Mouse (Mus musculus) embryonic fibroblast, embryonic 13.5 days (primary cell): Measurements from ENCODE around the gene Tgm4. TPM values are rescaled to one million over a fixed set of nuclear protein-coding genes. Genes with fewer than 3 reads are reported as not detected.
A peak's percentile ranks its signal among the peaks of the same experiment; 100 is the strongest.

Experiments used
- H3K27ac ChIP-seq: 2 replicates; pipeline ENCODE4 v1.5.1; 2012; ENCODE audit warnings: low read length, control low read depth, inconsistent platforms; ENCODE audit not compliant: insufficient read depth
- H3K4me1 ChIP-seq: 2 replicates; pipeline ENCODE4 v1.6.1; 2011; ENCODE audit warnings: low read length; ENCODE audit not compliant: control insufficient read depth, insufficient read depth
- H3K4me3 ChIP-seq: 2 replicates; pipeline ENCODE4 v1.5.1; 2011; ENCODE audit warnings: mild to moderate bottlenecking, control low read depth, low read length; ENCODE audit not compliant: insufficient read depth
- CTCF ChIP-seq: IDR thresholded peaks from 2 replicates; pipeline ENCODE4 v1.5.1; 2011; ENCODE audit warnings: mild to moderate bottlenecking, control low read depth, low read length, moderate library complexity, borderline replicate concordance; ENCODE audit not compliant: insufficient read depth
- POLR2A ChIP-seq: IDR thresholded peaks from 2 replicates; pipeline ENCODE4 v1.6.1; 2011; ENCODE audit warnings: low read depth, mild to moderate bottlenecking, control low read depth, low read length, moderate library complexity
- polyA plus RNA-seq: library from polyadenylated mRNA; stranded (reverse); fragments of >200 nt; gene quantifications from 2 replicates; pipeline ENCODE4 v1.2.4, GENCODE M21; 2011; ENCODE audit warnings: low read depth; ENCODE audit not compliant: missing spikeins, insufficient read length

Gene Tgm4
- polyA plus RNA-seq, result not detected in 2 replicates

- H3K4me1 ChIP-seq, result no peaks in the 10 kb centered on the region
- no peak within 1 kb of the TSS for H3K27ac ChIP-seq
- no peak within 1 kb of the TSS for H3K4me3 ChIP-seq
- no peak for TF ChIP-seq POLR2A
- TF ChIP-seq CTCF, result no peak
Observed at GRCm38 (mm10) chr9:123034426-123034825, at the start of gene Tgm4. TSS of gene Tgm4 (plus strand) at chr9:123034726.

DNA sequence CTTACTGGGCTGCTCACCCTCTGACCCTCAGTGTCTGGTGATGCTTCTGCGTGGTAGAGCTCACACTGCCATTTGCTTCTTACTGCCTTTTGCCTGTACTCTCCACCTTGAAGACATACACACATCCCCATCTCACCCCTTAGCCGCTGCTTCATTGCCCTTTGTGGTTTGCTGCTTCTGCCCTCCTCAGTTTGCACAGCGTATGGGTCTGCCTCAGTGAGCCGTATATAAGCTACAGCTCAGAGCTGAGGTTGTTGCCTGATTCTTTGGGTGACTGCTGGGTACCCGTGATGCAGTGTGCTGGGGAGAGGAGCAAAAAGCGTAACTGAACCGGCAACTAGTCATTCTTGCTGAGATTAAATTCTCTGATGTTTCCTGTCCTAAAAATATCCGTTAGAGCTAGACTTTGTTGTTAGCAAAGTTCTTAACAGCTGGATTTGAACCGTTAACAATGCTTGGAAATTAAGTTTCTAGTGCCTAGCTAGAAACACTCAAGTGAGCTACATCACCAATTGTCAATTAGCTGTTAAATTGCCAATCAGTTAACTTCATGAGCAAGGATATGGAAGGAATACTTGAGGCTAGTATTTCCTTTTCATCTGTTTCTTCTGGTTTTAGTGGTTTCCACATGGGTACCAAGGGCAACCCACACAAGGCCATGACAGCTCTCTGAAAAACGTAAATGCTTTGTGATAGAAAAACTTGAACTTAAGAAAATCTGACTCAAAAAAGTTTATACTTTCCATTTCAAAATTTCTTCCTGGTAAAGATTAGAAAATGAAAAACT, 35.9 kb upstream of the Tgm4 start:
- Histone ChIP-seq H3K4me1 (no peaks in the 10 kb centered on the region), H3K4me3 (no peak overlapping the region), H3K27ac (no peak overlapping the region)
- TF ChIP-seq POLR2A (no peak), CTCF (no peak)

- H3K4me1 ChIP-seq, result no peaks in the 10 kb centered on the region
- TF ChIP-seq POLR2A (no peak), CTCF (no peak)
- no peak overlapping the region for H3K27ac ChIP-seq
- H3K4me3 ChIP-seq, result no peak overlapping the region
Observed at GRCm38 (mm10) chr9:122999193-122999586, 35.3 kb upstream of the Tgm4 start.

DNA sequence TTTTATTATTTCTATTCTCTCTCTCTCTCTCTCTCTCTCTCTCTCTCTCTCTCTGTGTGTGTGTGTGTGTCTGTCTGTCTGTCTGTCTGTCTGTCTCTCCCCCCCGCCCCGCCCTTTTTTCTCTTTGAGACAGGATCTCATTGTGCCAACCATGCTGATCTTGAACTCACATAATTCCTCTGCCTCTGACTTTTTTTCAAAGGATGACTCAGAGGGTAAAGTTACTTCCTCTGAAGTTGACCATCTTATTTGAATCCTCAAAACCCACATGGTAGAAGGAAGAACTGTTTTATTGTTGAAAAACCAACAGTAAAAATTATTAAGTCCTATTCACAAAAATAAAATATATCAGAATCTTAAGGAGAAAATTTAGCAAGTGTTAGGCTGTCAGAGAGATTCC, 29.8 kb upstream of the Tgm4 start:
- Histone ChIP-seq H3K27ac (no peak overlapping the region), H3K4me3 (no peak overlapping the region), H3K4me1 (no peaks in the 10 kb centered on the region)
- TF ChIP-seq CTCF, result no peak
- no peak for TF ChIP-seq POLR2A

DNA sequence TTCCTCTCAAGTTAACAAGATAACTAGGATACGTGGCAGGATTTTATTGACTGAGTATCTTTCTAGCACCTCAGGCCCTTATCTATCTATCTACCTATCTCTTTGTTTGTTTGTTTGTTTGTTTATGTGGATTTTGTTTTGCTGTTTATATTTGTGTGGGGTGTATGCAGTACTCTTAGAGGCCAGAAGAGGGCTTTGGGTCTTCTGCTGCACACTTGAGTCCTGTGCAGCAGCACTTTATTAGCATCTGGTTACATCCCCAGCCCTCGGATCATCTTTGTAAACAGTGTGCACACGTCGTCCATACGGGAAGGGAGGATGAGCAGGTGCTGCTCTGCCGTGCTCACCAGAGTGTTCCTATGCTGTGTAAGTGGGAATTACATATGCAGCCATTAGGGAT, 28.5 kb upstream of the Tgm4 start:
- no peak overlapping the region for H3K4me3 ChIP-seq
- TF ChIP-seq CTCF (no peak), POLR2A (no peak)
- no peak overlapping the region for H3K27ac ChIP-seq
- H3K4me1 ChIP-seq, result no peaks in the 10 kb centered on the region

DNA sequence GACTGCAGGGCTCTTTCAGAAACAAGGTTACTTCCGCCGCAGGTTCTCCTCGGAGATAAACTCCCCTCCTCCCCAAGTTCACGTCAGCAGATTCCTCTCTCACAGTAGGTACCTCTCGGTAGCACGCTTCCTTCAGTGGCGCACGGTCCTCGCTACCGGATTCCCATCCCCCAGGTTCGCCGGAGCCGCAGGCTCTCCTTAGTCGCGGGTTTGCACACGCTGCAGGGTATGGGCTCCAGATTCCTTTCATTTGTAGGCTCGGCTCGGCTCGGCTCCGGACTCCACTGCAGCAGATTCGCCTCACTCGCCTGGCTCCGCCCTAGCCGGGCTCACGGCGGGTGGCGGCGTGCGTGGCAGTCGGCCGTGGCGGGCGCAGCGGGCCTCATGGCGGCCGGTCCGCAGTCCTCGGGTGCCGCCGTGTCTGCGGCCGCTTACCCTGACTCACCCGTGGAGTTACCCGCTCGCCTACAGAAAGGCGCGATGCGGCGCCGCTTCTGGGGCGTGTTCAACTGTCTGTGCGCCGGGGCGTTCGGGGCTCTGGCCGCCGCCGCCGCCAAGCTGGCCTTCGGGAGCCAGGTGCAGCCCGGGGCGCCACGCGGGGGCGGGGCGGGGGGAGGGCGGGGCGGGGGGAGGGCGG, 13.4 kb upstream of the Tgm4 start, which contains the start of gene Tmem42:
Gene Tmem42, plus strand, starts transcription at position 332 of the 637 bp plus-strand sequence.
- H3K4me3 ChIP-seq, result peak within 1 kb of the TSS; percentile 69
- peak within 1 kb of the TSS; percentile 32; the same call in 1 of the 2 replicates for H3K27ac ChIP-seq
- TF ChIP-seq POLR2A, result peak; percentile 64
- no peak for TF ChIP-seq CTCF
- peaks cover 2% of the 10 kb centered on the region; the same call in 1 of the 2 replicates for H3K4me1 ChIP-seq

DNA sequence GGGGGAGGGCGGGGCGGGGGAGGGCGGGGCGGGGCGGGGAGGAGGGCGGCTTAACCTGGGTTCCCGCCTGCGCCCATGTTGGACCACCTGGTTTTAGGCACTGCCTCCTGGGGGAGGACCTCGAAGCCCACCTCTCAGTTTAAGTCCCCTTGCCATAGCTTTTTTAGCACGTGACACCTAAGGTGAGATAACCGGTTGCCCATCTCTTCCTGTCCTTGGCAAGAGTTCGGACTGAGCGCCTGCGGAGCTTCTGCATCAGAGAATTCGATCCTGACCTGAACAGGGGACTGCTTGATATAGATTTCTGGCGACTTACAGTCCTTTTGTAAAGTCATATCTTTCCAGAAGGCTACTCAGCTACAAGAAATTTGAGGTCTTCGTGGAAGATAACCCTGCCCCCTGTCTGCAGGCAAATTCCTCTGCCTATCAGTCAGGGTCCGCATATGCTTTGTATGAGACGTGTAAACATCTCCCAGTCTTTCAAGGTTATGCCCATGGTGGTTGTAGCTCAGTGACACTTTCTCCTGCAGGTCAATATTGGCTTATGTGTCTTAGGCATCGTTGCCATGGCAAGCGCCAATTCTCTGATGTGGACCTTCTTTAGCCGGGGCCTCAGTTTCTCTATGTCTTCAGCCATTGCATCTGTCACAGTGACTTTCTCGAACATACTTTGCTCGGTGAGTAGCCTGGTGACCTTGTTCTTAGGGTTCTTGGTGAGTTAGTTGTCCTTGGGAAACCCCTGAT, 12.7 kb upstream of the Tgm4 start:
- TF ChIP-seq CTCF (no peak), POLR2A (no peak)
- H3K4me3 ChIP-seq, result peak overlapping the region; percentile 38
- no peak overlapping the region for H3K27ac ChIP-seq
- H3K4me1 ChIP-seq, result peaks cover 2% of the 10 kb centered on the region; the same call in 1 of the 2 replicates

- Histone ChIP-seq H3K27ac (no peak overlapping the region), H3K4me1 (peaks cover 2% of the 10 kb centered on the region; the same call in 1 of the 2 replicates), H3K4me3 (no peak overlapping the region)
- TF ChIP-seq CTCF, result no peak
- TF ChIP-seq POLR2A, result no peak
Observed at GRCm38 (mm10) chr9:123024201-123024600, 10.3 kb upstream of the Tgm4 start.

DNA sequence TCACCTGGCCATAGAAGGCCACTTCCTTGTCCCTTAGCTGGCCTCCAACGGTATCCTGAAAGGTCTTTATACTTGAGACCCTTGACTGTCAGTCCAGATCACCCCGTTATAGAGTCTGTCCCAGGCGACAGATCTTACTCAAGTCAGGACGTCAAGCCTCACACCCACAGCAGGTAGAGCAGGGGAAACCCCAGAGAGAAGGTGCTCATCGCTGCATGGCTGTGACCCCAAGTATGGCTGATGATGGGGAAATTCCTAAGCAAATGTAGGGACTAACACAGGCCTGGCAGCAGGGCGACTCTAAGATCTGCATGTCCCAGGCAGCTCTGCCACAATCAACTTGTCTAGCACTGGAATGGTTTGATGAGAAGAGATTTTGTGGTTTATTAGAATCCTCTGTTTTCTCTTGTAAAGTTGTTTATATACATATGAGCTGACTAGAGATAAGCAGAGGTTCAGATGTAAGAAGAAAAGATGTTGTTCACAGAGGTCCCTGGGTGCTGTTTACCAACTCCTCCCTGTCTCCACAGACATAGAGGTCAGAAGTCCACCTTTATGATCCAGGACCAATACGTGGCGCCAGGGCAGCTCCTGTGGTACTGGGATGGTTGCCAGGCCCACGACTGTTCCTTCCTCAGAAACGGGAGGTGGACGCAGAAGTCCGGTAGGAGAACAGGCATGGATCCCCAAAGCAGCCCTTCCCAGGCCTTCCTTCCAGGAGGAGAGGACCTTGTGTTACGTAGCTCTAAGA, 2.9 kb upstream of the Tgm4 start:
- TF ChIP-seq POLR2A (no peak), CTCF (no peak)
- Histone ChIP-seq H3K4me3 (no peak overlapping the region), H3K27ac (no peak overlapping the region), H3K4me1 (no peaks in the 10 kb centered on the region)
